Mouse (Mus musculus) regulatory T cell (primary cell): Measurements from ENCODE around the gene Spcs1.

Source experiments
- in situ Hi-C: fragments of 300-600 bp; cut with MboI, MseI; formaldehyde crosslinking; loops from one replicate; pipeline ENCODE4 v1.15.1; 2025; ENCODE audit warnings: high pct_unique_total_duplicates

The Spcs1 gene

GRCm38 (mm10) chr14:31001307-31002205 is at the start of gene Spcs1, which contains the start of gene Glt8d1:
Gene Spcs1 (minus strand): TSS chr14:31001672.
Gene Glt8d1 (plus strand): TSS chr14:31001400.
- in situ Hi-C loops: no loop called here

GRCm38 (mm10) chr14:31045817-31046216 is 44.3 kb upstream of the Spcs1 start:
- in situ Hi-C loops: loop anchor here (25.0 kb wide), 1 partner anchor 1166 kb away; the partner anchor contains the start of genes Parg and Timm23

- in situ Hi-C loops: loop anchor here (25.0 kb wide), 1 partner anchor 1167 kb away; the partner anchor contains the start of genes Parg and Timm23
Observed at GRCm38 (mm10) chr14:31045296-31045695, 43.8 kb upstream of the Spcs1 start.

- in situ Hi-C loops: loop anchor here (10.0 to 25.0 kb wide), 2 partner anchors 169 to 1187 kb away; partner anchors contain the start of genes Parg and Timm23
Observed at GRCm38 (mm10) chr14:31025785-31026184, 24.3 kb upstream of the Spcs1 start.

- in situ Hi-C loops: loop anchor here (10.0 kb wide), 1 partner anchor 172 kb away; no protein-coding TSS in a partner anchor
Observed at GRCm38 (mm10) chr14:31022579-31022978, 21.1 kb upstream of the Spcs1 start.

GRCm38 (mm10) chr14:31019331-31020205 is 18.1 kb upstream of the Spcs1 start:
- in situ Hi-C loops: loop anchor here (10.0 kb wide), 1 partner anchor 175 kb away; no protein-coding TSS in a partner anchor

GRCm38 (mm10) chr14:31018860-31019291 is 17.4 kb upstream of the Spcs1 start, which contains the start of the genes Pbrm1 and Gnl3:
Gene Pbrm1 (plus strand): TSS chr14:31019138.
Gene Gnl3 (minus strand): TSS chr14:31019152.
- in situ Hi-C loops: no loop called here

GRCm38 (mm10) chr14:31017854-31018253 is 16.4 kb upstream of the Spcs1 start:
- in situ Hi-C loops: no loop called here

GRCm38 (mm10) chr14:31016063-31016462 is 14.6 kb upstream of the Spcs1 start:
- in situ Hi-C loops: no loop called here

- in situ Hi-C loops: no loop called here
Observed at GRCm38 (mm10) chr14:31013928-31014327, 12.5 kb upstream of the Spcs1 start.

- in situ Hi-C loops: no loop called here
Observed at GRCm38 (mm10) chr14:31011588-31011987, 10.1 kb upstream of the Spcs1 start.

GRCm38 (mm10) chr14:31006779-31007178 is 5.3 kb upstream of the Spcs1 start:
- in situ Hi-C loops: no loop called here

GRCm38 (mm10) chr14:31004527-31004926 is 3.1 kb upstream of the Spcs1 start:
- in situ Hi-C loops: no loop called here

- in situ Hi-C loops: no loop called here
Observed at GRCm38 (mm10) chr14:31000816-31001306, 611 bp downstream of the Spcs1 start.

- in situ Hi-C loops: no loop called here
Observed at GRCm38 (mm10) chr14:31000356-31000755, 1.1 kb downstream of the Spcs1 start.

GRCm38 (mm10) chr14:30996417-30996816 is 5.1 kb downstream of the Spcs1 start:
- in situ Hi-C loops: no loop called here

- in situ Hi-C loops: no loop called here
Observed at GRCm38 (mm10) chr14:30976222-30976621, 25.2 kb downstream of the Spcs1 start.

GRCm38 (mm10) chr14:30974204-30974603 is 27.3 kb downstream of the Spcs1 start:
- in situ Hi-C loops: no loop called here

- in situ Hi-C loops: no loop called here
Observed at GRCm38 (mm10) chr14:30960366-30960765, 41.1 kb downstream of the Spcs1 start.

- in situ Hi-C loops: no loop called here
Observed at GRCm38 (mm10) chr14:30959031-30959430, 42.4 kb downstream of the Spcs1 start.

- in situ Hi-C loops: no loop called here
Observed at GRCm38 (mm10) chr14:30958517-30958916, 43.0 kb downstream of the Spcs1 start.
